Mouse (Mus musculus) liver, adult 2 months (tissue): ENCODE measurements around the gene Naa38. TPM values are rescaled to one million over a fixed set of nuclear protein-coding genes. Genes with fewer than 3 reads are reported as not detected.
A peak's percentile ranks its signal among the peaks of the same experiment; 100 is the strongest.

Experiments
- DNase-seq: peaks from one replicate; pipeline ENCODE4 v3.0.0-alpha.2; 2011; ENCODE audit warnings: low read depth, low spot score; ENCODE audit errors: extremely low read depth
- H3K27ac ChIP-seq: fragments of 200-500 bp; replicated peaks from 2 replicates; pipeline ENCODE4 v1.5.1; 2012; ENCODE audit warnings: low read depth, mild to moderate bottlenecking, control low read depth, inconsistent platforms, low read length; ENCODE audit not compliant: insufficient read depth
- H3K27me3 ChIP-seq: fragments of 200-500 bp; 2 replicates; pipeline ENCODE4 v1.6.1; 2012; ENCODE audit warnings: mild to moderate bottlenecking, moderate library complexity, low read length, inconsistent platforms; ENCODE audit not compliant: control insufficient read depth, insufficient read depth
- H3K36me3 ChIP-seq: fragments of 200-500 bp; 2 replicates; pipeline ENCODE4 v1.6.1; 2012; ENCODE audit warnings: low read length, inconsistent platforms; ENCODE audit not compliant: control insufficient read depth, insufficient read depth
- H3K4me1 ChIP-seq: fragments of 200-500 bp; 2 replicates; pipeline ENCODE4 v1.6.1; 2011; ENCODE audit warnings: low read length; ENCODE audit not compliant: control insufficient read depth, insufficient read depth
- H3K4me3 ChIP-seq: fragments of 200-500 bp; 2 replicates; pipeline ENCODE4 v1.5.1; 2011; ENCODE audit warnings: low read depth, mild to moderate bottlenecking, control low read depth, low read length, moderate library complexity; ENCODE audit not compliant: insufficient read depth
- H3K79me2 ChIP-seq: fragments of 200-500 bp; 2 replicates; pipeline ENCODE4 v1.6.1; 2012; ENCODE audit warnings: inconsistent platforms, mild to moderate bottlenecking, low read length, moderate library complexity; ENCODE audit not compliant: control insufficient read depth, insufficient read depth
- H3K9ac ChIP-seq: fragments of 200-500 bp; 2 replicates; pipeline ENCODE4 v1.6.1; 2012; ENCODE audit warnings: low read depth, mild to moderate bottlenecking, control low read depth, inconsistent platforms, low read length
- CTCF ChIP-seq: fragments of 200-500 bp; IDR thresholded peaks from 2 replicates; pipeline ENCODE4 v1.5.1; 2011; ENCODE audit warnings: low read depth, low read length, control low read depth
- POLR2A ChIP-seq: fragments of 200-500 bp; IDR thresholded peaks from 2 replicates; pipeline ENCODE4 v1.6.1; 2011; ENCODE audit warnings: low read length, control low read depth; ENCODE audit not compliant: insufficient read depth; ENCODE audit errors: extremely low read depth
- WGBS: fragments of 180-500 bp; shearing (Covaris S2); methylation state at CpG from one replicate; pipeline ENCODE4 v1.1.7; 2018; 5-methylcytosine and 5-hydroxymethylcytosine counted together
- polyA plus RNA-seq: library from polyadenylated mRNA; depleted of rRNA; stranded (reverse); fragments of >200 nt; gene quantifications from 2 replicates; pipeline ENCODE4 v1.2.3, GENCODE M21; 2012
- total RNA-seq: library from RNA; depleted of rRNA; stranded (reverse); fragments of >200 nt; gene quantifications from 2 replicates; pipeline ENCODE4 v1.2.3, GENCODE M21; 2014

Naa38 gene
- total and polyA plus RNA-seq, 2 experiments = 86.6 to 150 TPM

GRCm38 (mm10) chr11:69367616-69368355, 27.5 kb upstream of the Naa38 start:
- Histone ChIP-seq H3K27ac (peak overlapping the region; percentile 84), H3K9ac (peak overlapping the region; percentile 97), H3K36me3 (peaks cover 3% of the 10 kb centered on the region; the same call in 1 of the 2 replicates), H3K4me1 (peaks cover 22% of the 10 kb centered on the region), H3K79me2 (peaks cover 5% of the 10 kb centered on the region; the same call in 1 of the 2 replicates), H3K4me3 (peak overlapping the region; percentile 81), H3K27me3 (no peaks in the 10 kb centered on the region)
- TF ChIP-seq POLR2A = no peak
- no peak for TF ChIP-seq CTCF
- 3% methylated on average over 22 of the region's 22 CpGs for WGBS
- peak; percentile 53 for DNase-seq

GRCm38 (mm10) chr11:69368356-69369214, 26.7 kb upstream of the Naa38 start:
- WGBS = under 1% methylated on average over 82 of the region's 106 CpGs
- peak overlapping the region; percentile 86 for H3K27ac ChIP-seq
- TF ChIP-seq CTCF = no peak
- no peak for TF ChIP-seq POLR2A
- DNase-seq = no peak
- no peaks in the 10 kb centered on the region for H3K36me3 ChIP-seq
- H3K9ac ChIP-seq = peak overlapping the region; percentile 97
- H3K4me1 ChIP-seq = peaks cover 20% of the 10 kb centered on the region
- peak overlapping the region; percentile 81 for H3K4me3 ChIP-seq
- no peaks in the 10 kb centered on the region for H3K27me3 ChIP-seq
- H3K79me2 ChIP-seq = peaks cover 2% of the 10 kb centered on the region; the same call in 1 of the 2 replicates

- no peaks in the 10 kb centered on the region for H3K27me3 ChIP-seq
- H3K27ac ChIP-seq = peak within 1 kb of the TSS; percentile 86
- 4% methylated on average over 20 of the region's 34 CpGs for WGBS
- peak within 1 kb of the TSS; percentile 97 for H3K9ac ChIP-seq
- DNase-seq = no peak
- H3K4me1 ChIP-seq = peaks cover 16% of the 10 kb centered on the region
- peak within 1 kb of the TSS; percentile 81 for H3K4me3 ChIP-seq
- TF ChIP-seq POLR2A = no peak
- TF ChIP-seq CTCF = no peak
- no peaks in the 10 kb centered on the region for H3K36me3 ChIP-seq
- H3K79me2 ChIP-seq = no peaks in the 10 kb centered on the region; the same call in 1 of the 2 replicates
These were observed 25.9 kb upstream of the Naa38 start, which contains the start of gene Chd3 for GRCm38 (mm10) chr11:69369215-69369989. TSS of gene Chd3 (minus strand) at chr11:69369406.

- 40% methylated on average over 2 of the region's 2 CpGs for WGBS
- Histone ChIP-seq H3K27me3 (no peaks in the 10 kb centered on the region), H3K36me3 (no peaks in the 10 kb centered on the region), H3K9ac (no peak overlapping the region), H3K4me3 (no peak overlapping the region), H3K4me1 (peaks cover 15% of the 10 kb centered on the region), H3K27ac (peak overlapping the region; percentile 1; the same call in 1 of the 2 replicates), H3K79me2 (no peaks in the 10 kb centered on the region; the same call in 1 of the 2 replicates)
- no peak for DNase-seq
- TF ChIP-seq POLR2A (no peak), CTCF (no peak)
These were observed 25.1 kb upstream of the Naa38 start for GRCm38 (mm10) chr11:69369990-69370816.
